Mouse (Mus musculus) stomach, embryonic 16.5 days (tissue): ENCODE data around the gene Slc2a6. TPM values are rescaled to one million over a fixed set of nuclear protein-coding genes. Genes with fewer than 3 reads are reported as not detected.

Experiments used
- ATAC-seq: fragments of 200-750 bp; cut with Nextera tagmentation; 2 replicates; pipeline ENCODE4 v1.8.0; 2017; ENCODE audit warnings: moderate number of reproducible peaks, moderate TSS enrichment; ENCODE audit not compliant: insufficient read depth, low FRiP score
- H3K27ac ChIP-seq: fragments of 300-500 bp; sonication (generic); 2 replicates; pipeline ENCODE4 v1.5.1; 2014; ENCODE audit warnings: low read length
- H3K27me3 ChIP-seq: fragments of 300-500 bp; sonication (generic); 2 replicates; pipeline ENCODE4 v1.6.1; 2014; ENCODE audit warnings: low read length, control low read depth, mixed read lengths; ENCODE audit not compliant: control insufficient read depth, insufficient read depth
- H3K36me3 ChIP-seq: fragments of 300-500 bp; sonication (generic); 2 replicates; pipeline ENCODE4 v1.6.1; 2014; ENCODE audit warnings: low read length; ENCODE audit not compliant: control insufficient read depth, insufficient read depth
- H3K4me1 ChIP-seq: fragments of 300-500 bp; sonication (generic); 2 replicates; pipeline ENCODE4 v1.6.1; 2014; ENCODE audit warnings: low read length, control low read depth, mixed read lengths; ENCODE audit not compliant: control insufficient read depth, insufficient read depth
- H3K4me2 ChIP-seq: fragments of 300-500 bp; sonication (generic); 2 replicates; pipeline ENCODE4 v1.6.1; 2014; ENCODE audit warnings: low read depth, low read length, mixed read lengths
- H3K4me3 ChIP-seq: fragments of 300-500 bp; sonication (generic); replicated peaks from 2 replicates; pipeline ENCODE4 v1.5.1; 2014; ENCODE audit warnings: mild to moderate bottlenecking, low read length
- H3K9ac ChIP-seq: fragments of 300-500 bp; sonication (generic); 2 replicates; pipeline ENCODE4 v1.6.1; 2014; ENCODE audit warnings: low read length
- H3K9me3 ChIP-seq: fragments of 300-500 bp; sonication (generic); replicated peaks from 2 replicates; pipeline ENCODE4 v1.6.1; 2016; ENCODE audit warnings: low read length, control low read depth; ENCODE audit not compliant: control insufficient read depth
- WGBS: fragments of 180-500 bp; shearing (Covaris S2); extraction: QIAGEN DNeasy Blood & Tissue Kit; methylation state at CpG from one replicate; pipeline ENCODE4 v1.1.7; 2014; 5-methylcytosine and 5-hydroxymethylcytosine counted together
- polyA plus RNA-seq: library from polyadenylated mRNA; unstranded; fragments of >200 nt; fragmentation: Nextera tagmentation; extraction: Ambion mirVana; gene quantifications from 2 replicates; pipeline ENCODE4 v1.2.1, GENCODE M21; 2015

The Slc2a6 gene
- polyA plus RNA-seq, 1 experiment from 2014 or later = 1.2 TPM

DNA sequence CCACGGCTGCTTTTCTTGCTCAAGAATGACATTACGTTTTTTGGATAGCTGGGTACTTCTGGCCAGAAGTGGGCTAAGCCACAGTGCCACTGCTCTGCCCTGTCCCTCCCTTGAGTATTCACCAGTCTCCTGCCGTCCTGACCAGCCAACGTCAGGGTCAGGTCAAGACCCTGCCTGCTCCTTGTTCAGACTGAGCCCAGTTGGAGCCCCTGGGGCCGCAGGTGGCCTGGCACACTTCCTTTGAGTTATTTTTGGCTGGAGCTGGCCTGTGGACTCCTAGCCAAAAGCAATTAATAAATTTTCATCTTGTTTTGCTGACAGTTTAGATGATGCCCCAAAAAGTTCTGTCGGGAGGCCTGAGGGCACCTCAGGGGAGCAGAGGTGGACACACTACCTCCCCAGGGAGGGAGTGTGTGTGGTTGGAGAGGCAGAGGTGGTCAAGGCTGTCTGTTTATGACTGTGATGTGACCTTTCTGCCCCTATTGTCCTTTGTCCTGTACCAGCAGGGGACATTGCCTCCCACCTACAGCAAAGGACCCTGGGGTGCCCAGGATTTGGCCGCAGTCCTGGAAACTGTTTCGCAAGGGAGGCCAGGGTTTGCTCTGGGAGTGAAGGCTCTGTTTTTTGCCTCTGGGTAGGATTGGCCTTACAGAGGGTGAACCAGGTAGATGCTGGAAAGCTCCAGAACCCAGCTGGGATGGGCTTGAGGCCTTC is 14.5 kb upstream of the Slc2a6 start:
- WGBS = 69% methylated on average over 8 of the region's 8 CpGs
- H3K4me2 ChIP-seq = no peak overlapping the region
- H3K9ac ChIP-seq = no peak overlapping the region
- no peaks in the 10 kb centered on the region for H3K36me3 ChIP-seq
- H3K4me1 ChIP-seq = no peaks in the 10 kb centered on the region; the same call in 1 of the 2 replicates
- ATAC-seq = no peak
- no peak overlapping the region for H3K4me3 ChIP-seq
- H3K27ac ChIP-seq = no peak overlapping the region
- no peaks in the 10 kb centered on the region for H3K9me3 ChIP-seq
- H3K27me3 ChIP-seq = no peaks in the 10 kb centered on the region

DNA sequence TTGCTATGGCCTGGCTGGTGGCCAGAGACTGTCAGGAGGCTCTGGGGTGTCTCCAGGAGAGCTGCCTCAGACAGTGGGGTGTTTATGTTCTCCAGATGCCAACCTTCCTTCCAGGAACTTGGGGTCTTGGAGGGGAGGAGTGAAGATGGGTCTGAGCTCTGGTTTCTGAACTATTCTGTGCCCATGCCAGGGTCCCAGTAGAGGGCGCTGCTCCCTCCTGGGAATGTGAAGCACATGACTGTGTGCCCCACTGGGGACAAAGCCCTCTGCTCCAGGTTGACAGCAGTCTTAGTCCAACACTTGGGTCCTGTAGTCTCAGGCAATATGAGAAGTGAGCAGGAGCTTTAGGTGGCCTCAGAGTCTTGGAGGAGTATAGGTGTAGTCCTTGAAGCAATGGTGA is 11.5 kb upstream of the Slc2a6 start:
- 21% methylated on average over 1 of the region's 1 CpGs for WGBS
- ATAC-seq = no peak

DNA sequence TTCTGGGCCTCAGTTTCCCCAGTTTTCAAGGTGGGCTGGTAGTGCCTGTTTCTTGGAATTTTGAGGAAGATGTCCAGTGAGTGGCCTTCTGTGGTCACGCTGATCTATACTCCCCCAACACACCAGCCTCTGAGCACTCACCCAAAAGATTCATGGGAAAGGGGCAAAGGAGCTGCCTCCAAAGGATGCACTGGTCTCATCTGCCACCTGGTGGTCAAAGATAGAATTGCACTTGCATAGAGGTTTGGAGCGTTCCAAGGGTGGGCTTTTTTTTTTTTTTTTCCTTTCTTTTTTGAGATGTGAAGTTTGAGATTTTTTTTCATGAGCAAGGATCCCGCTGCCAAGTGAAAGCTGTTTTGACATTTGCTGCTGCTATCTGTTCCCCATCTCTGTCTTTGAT is 10.8 kb upstream of the Slc2a6 start:
- 0% methylated on average over 3 of the region's 3 CpGs for WGBS

More for the DNA sequence above, 11.5 kb upstream of the Slc2a6 start:
- Histone ChIP-seq H3K4me1 (no peaks in the 10 kb centered on the region), H3K36me3 (no peaks in the 10 kb centered on the region), H3K27me3 (no peaks in the 10 kb centered on the region), H3K9me3 (no peaks in the 10 kb centered on the region), H3K9ac (no peak overlapping the region), H3K27ac (no peak overlapping the region), H3K4me3 (no peak overlapping the region), H3K4me2 (no peak overlapping the region)

DNA sequence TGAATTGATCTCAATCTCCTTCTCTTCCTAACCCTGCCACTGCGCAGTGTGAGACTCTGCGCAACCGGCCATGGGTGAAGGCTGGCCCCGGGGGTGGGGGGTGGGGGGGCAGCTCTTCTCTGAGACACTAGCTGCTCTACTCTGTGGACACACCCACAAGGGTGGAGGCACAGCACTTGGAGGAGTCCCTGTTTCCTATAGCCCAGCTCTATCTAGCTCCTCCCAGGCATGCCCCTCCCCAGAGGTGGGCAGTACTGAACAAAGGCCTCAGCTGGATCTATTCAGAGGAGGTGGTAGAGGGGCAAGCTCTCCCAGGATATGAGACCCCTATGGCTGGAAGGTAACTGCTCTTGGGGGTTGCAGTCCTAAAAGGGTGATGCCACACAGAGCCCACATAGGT is 9.2 kb upstream of the Slc2a6 start:
- H3K36me3 ChIP-seq = no peaks in the 10 kb centered on the region
- no peaks in the 10 kb centered on the region for H3K4me1 ChIP-seq
- no peak overlapping the region for H3K9ac ChIP-seq
- WGBS = 60% methylated on average over 4 of the region's 4 CpGs
- peak; percentile 26; the same call in 1 of the 2 replicates for ATAC-seq
- no peaks in the 10 kb centered on the region for H3K27me3 ChIP-seq
- no peaks in the 10 kb centered on the region for H3K9me3 ChIP-seq
- H3K4me3 ChIP-seq = no peak overlapping the region
- no peak overlapping the region for H3K27ac ChIP-seq
- H3K4me2 ChIP-seq = no peak overlapping the region

More for the DNA sequence above, 10.8 kb upstream of the Slc2a6 start:
- H3K27me3 ChIP-seq = no peaks in the 10 kb centered on the region
- no peak overlapping the region for H3K4me3 ChIP-seq
- H3K27ac ChIP-seq = no peak overlapping the region
- no peaks in the 10 kb centered on the region for H3K9me3 ChIP-seq
- H3K4me2 ChIP-seq = no peak overlapping the region
- no peak overlapping the region for H3K9ac ChIP-seq
- no peaks in the 10 kb centered on the region for H3K36me3 ChIP-seq
- H3K4me1 ChIP-seq = no peaks in the 10 kb centered on the region
- no peak for ATAC-seq

DNA sequence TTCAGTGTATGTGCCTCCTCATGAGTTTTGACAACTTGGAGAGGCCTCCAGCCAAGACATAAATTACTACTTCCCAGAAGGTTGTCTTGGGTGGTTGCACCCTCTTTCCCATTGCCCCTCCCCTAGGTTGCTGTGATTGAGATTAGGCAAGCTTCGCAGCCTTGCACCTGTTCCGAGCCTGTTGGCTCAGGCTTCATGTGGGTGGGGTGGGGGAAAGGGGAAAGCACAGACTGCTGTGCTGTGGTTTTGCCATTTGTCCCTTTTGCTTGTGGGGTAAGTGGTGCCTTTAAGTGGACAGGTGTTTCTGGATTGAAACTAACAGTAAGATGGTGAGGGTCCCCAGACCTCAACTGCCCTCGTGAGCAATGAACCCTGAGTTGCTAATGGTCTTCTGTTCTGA is 8.2 kb upstream of the Slc2a6 start:
- ATAC-seq = no peak
- no peak overlapping the region for H3K9ac ChIP-seq
- H3K27me3 ChIP-seq = no peaks in the 10 kb centered on the region
- no peak overlapping the region for H3K4me3 ChIP-seq
- no peak overlapping the region for H3K27ac ChIP-seq
- H3K4me1 ChIP-seq = no peaks in the 10 kb centered on the region
- H3K4me2 ChIP-seq = no peak overlapping the region
- no peaks in the 10 kb centered on the region for H3K9me3 ChIP-seq
- no peaks in the 10 kb centered on the region for H3K36me3 ChIP-seq
- WGBS = 40% methylated on average over 3 of the region's 3 CpGs

DNA sequence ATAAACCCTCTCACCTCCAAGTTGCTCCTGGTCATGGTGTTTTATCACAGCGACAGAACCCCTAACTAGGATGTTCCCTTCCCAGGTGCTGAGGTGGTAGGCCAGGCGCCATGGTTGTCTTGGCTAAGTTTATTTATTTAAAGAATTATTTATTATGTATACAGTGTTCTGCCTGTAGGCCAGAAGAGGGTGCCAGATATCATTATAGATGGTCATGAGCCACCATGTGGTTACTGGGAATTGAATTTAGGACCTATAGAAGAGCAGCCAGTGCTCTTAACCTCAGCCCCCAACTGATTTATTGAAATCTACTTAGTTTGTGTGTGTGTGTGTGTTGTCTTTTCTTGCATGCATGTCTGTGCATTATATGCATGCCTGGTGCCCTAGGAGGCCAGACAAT is 4.6 kb upstream of the Slc2a6 start:
- WGBS = 48% methylated on average over 2 of the region's 2 CpGs
- peaks cover 5% of the 10 kb centered on the region; the same call in 1 of the 2 replicates for H3K4me1 ChIP-seq

DNA sequence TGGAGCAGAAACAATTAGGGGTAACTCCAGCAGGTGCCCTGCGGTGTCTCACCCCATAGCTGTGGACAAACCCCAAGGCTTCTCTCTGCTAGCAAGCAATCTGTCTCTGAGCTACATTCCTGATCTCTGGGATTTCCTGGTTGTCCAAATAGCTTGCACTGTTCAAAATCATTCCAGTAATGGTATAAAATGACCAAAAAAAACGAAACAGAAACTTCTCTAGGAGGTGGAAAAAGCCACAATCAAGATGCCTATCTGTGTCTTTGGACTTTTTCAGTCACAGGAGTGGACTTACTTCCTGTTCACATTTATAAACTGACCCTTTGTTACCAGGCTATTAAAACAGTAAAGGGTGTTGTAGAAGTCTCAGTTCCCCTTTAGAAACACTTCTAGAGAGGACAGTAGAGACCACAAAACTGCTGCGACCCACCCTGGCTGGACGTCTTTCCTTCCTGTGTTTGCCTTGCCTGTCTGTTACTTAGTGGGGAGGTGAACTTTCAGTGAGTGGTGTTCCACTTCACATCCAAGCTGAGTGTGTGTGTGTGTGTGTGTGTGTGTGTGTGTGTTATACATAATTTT is 728 bp upstream of the Slc2a6 start:
- Histone ChIP-seq H3K27ac (no peak overlapping the region), H3K4me2 (peak overlapping the region; percentile 51), H3K4me1 (peaks cover 5% of the 10 kb centered on the region; the same call in 1 of the 2 replicates), H3K9ac (no peak overlapping the region), H3K4me3 (peak overlapping the region; percentile 22; the same call in 1 of the 2 replicates), H3K27me3 (0 out of 2 replicates have a peak, but pooled peaks cover 3% of the 10 kb centered on the region), H3K9me3 (no peaks in the 10 kb centered on the region), H3K36me3 (no peaks in the 10 kb centered on the region)
- 55% methylated on average over 4 of the region's 4 CpGs for WGBS
- ATAC-seq = no peak

More for the DNA sequence above, 4.6 kb upstream of the Slc2a6 start:
- H3K4me2 ChIP-seq = no peak overlapping the region
- ATAC-seq = no peak
- H3K4me3 ChIP-seq = no peak overlapping the region
- H3K27ac ChIP-seq = no peak overlapping the region
- no peaks in the 10 kb centered on the region for H3K36me3 ChIP-seq
- H3K9me3 ChIP-seq = no peaks in the 10 kb centered on the region
- 0 out of 2 replicates have a peak, but pooled peaks cover 1% of the 10 kb centered on the region for H3K27me3 ChIP-seq
- no peak overlapping the region for H3K9ac ChIP-seq

DNA sequence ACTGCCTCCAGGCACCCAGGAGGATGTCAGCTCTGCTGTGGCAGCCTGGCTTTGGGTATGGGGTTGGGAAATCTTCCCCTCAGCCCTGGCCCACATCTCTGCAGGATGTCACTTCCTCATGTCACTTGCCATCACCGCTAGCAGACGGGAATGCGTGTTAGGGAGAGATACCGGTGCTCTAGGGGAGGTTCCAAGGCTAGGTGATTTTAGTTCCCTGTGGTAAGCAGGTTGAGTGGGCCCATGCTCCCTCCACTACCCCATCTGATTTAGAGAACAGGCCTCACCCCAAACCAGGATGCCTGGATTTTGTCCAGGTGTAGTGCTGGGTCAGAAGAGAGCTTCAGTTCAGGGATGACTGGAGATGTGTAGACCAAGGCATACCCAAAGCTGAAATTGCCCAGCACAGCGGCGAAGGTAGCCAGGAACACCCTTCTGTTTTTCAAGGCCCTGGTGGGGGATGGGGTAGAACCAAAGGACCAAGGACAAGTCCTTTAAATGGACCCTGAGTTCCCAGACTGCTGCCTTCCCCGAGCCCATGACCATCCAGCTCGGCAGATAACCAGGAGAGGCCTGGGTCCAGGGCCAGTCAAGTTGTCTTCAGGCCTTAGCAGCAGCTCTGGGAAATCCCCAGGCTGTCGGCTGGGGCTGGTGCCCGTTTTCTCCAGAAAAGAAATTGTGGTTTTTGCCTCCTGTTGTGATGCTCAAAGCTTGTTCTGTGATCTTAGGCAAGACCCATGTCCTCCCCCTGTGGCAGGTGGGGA is 761 bp downstream of the Slc2a6 start:
- ATAC-seq = no peak
- Histone ChIP-seq H3K4me2 (peak overlapping the region; percentile 51; the same call in 1 of the 2 replicates), H3K4me1 (peaks cover 5% of the 10 kb centered on the region; the same call in 1 of the 2 replicates), H3K4me3 (no peak overlapping the region), H3K36me3 (no peaks in the 10 kb centered on the region), H3K9ac (no peak overlapping the region), H3K9me3 (no peaks in the 10 kb centered on the region), H3K27ac (no peak overlapping the region), H3K27me3 (0 out of 2 replicates have a peak, but pooled peaks cover 3% of the 10 kb centered on the region)
- 71% methylated on average over 10 of the region's 10 CpGs for WGBS

DNA sequence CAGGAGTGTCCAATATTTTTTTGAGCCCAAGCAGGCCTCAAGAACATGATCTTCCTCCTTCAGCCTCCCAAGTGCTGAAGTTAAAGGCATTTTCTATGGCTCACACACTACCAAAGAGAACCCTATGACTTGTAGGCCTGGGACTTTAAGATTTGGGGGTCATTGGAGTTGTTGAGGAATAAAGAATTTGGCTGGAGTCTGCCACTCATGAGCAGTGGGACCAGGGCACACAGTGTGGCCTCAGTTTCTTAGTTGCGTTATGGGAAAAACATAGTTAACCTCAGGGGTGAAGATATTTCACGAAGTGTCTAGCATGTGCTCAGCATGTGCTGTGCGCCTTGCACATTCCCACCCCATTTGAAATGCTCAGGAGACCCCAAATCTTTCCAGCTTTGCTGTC is 1.5 kb downstream of the Slc2a6 start:
- no peak overlapping the region for H3K4me3 ChIP-seq
- no peak for ATAC-seq
- no peaks in the 10 kb centered on the region for H3K36me3 ChIP-seq
- no peak overlapping the region for H3K4me2 ChIP-seq
- H3K27me3 ChIP-seq = 0 out of 2 replicates have a peak, but pooled peaks cover 3% of the 10 kb centered on the region
- H3K27ac ChIP-seq = no peak overlapping the region
- no peak overlapping the region for H3K9ac ChIP-seq
- peaks cover 5% of the 10 kb centered on the region; the same call in 1 of the 2 replicates for H3K4me1 ChIP-seq
- WGBS = 91% methylated on average over 3 of the region's 3 CpGs
- H3K9me3 ChIP-seq = no peaks in the 10 kb centered on the region
